Comparison of ENCODE assay signal across 25 mouse cellular contexts in genomic region chr2:164320983-164321382, GRCm38 (mm10). TPM values are rescaled to one million over a fixed set of nuclear protein-coding genes. Genes with fewer than 3 reads are reported as not detected.
"Had no signal": no experiment of that assay in that cellular context is flagged by ENCODE, and none has a peak within 500 bp of the region (broad histone marks: within the 10 kb centered on the region; RNA-seq: fewer than 3 reads in every experiment).

No protein-coding gene starts in this region.

- H3K27ac ChIP-seq: midbrain, embryonic 10.5 days; midbrain, embryonic 12.5 days; neural tube, embryonic 13.5 days; neural tube, embryonic 15.5 days had no signal

- H3K9ac ChIP-seq: lung, embryonic 14.5 days; midbrain, embryonic 12.5 days; neural tube, embryonic 13.5 days; neural tube, embryonic 15.5 days had no signal

- H3K27me3 ChIP-seq: midbrain, embryonic 12.5 days; neural tube, embryonic 13.5 days; neural tube, embryonic 15.5 days had no signal

- H3K4me3 ChIP-seq: midbrain, embryonic 10.5 days; midbrain, embryonic 12.5 days; myocyte; neural tube, embryonic 13.5 days; neural tube, embryonic 15.5 days had no signal

- H3K36me3 ChIP-seq: midbrain, embryonic 10.5 days; midbrain, embryonic 12.5 days; neural tube, embryonic 13.5 days; neural tube, embryonic 15.5 days had no signal

- H3K4me2 ChIP-seq: lung, embryonic 14.5 days; midbrain, embryonic 12.5 days; neural tube, embryonic 13.5 days; neural tube, embryonic 15.5 days had no signal

- ATAC-seq: midbrain, embryonic 16.5 days had no signal

- DNase-seq: lung, adult 18-20 months; lung, embryonic 14.5 days; lung, postnatal 10 days; lung, postnatal 4 days; midbrain, embryonic 14.5 days; retina, postnatal 1 day; right cerebral cortex, adult 18-20 months; right cerebral cortex, postnatal 25 days; right cerebral cortex, postnatal 4 days; spleen, adult 18-20 months; thymus, adult 18-20 months; thymus, postnatal 14 days; thymus, postnatal 36 days had no signal

- H3K9me3 ChIP-seq: midbrain, embryonic 10.5 days; midbrain, embryonic 12.5 days; neural tube, embryonic 13.5 days; neural tube, embryonic 15.5 days had no signal

- H3K4me1 ChIP-seq: midbrain, embryonic 10.5 days; midbrain, embryonic 12.5 days; neural tube, embryonic 13.5 days; neural tube, embryonic 15.5 days had no signal

RNA-seq across cellular contexts. Expression of gene Svs6, which starts 4.4 kb away (rescaled TPM):
- polyA plus RNA-seq: lung, embryonic 14.5 days; lung, embryonic 16.5 days; midbrain, embryonic 10.5 days; midbrain, embryonic 12.5 days; midbrain, embryonic 14.5 days; midbrain, embryonic 16.5 days; myocyte; neural tube, embryonic 11.5 days; neural tube, embryonic 13.5 days; neural tube, embryonic 15.5 days; small intestine, adult 2 months; stomach, embryonic 14.5 days; stomach, embryonic 16.5 days; thymus, postnatal 0 days had no signal

RNA-seq across cellular contexts. Expression of gene Svs5, which starts 11.6 kb away (rescaled TPM):
- polyA plus RNA-seq: lung, embryonic 14.5 days; lung, embryonic 16.5 days; midbrain, embryonic 10.5 days; midbrain, embryonic 12.5 days; midbrain, embryonic 14.5 days; midbrain, embryonic 16.5 days; myocyte; neural tube, embryonic 11.5 days; neural tube, embryonic 13.5 days; neural tube, embryonic 15.5 days; small intestine, adult 2 months; stomach, embryonic 14.5 days; stomach, embryonic 16.5 days; thymus, postnatal 0 days had no signal

RNA-seq across cellular contexts. Expression of gene Svs3a, which starts 31.9 kb away (rescaled TPM):
- polyA plus RNA-seq: lung, embryonic 14.5 days; lung, embryonic 16.5 days; midbrain, embryonic 10.5 days; midbrain, embryonic 12.5 days; midbrain, embryonic 14.5 days; midbrain, embryonic 16.5 days; myocyte; neural tube, embryonic 11.5 days; neural tube, embryonic 13.5 days; neural tube, embryonic 15.5 days; small intestine, adult 2 months; stomach, embryonic 14.5 days; stomach, embryonic 16.5 days; thymus, postnatal 0 days had no signal

RNA-seq across cellular contexts. Expression of gene Svs4, which starts 42.7 kb away (rescaled TPM):
- polyA plus RNA-seq: lung, embryonic 14.5 days; lung, embryonic 16.5 days; midbrain, embryonic 10.5 days; midbrain, embryonic 12.5 days; midbrain, embryonic 14.5 days; midbrain, embryonic 16.5 days; myocyte; neural tube, embryonic 11.5 days; neural tube, embryonic 13.5 days; neural tube, embryonic 15.5 days; small intestine, adult 2 months; stomach, embryonic 14.5 days; stomach, embryonic 16.5 days; thymus, postnatal 0 days had no signal
